Mouse (Mus musculus): Measurements from ENCODE around the gene Slc44a5. TPM values are rescaled to one million over a fixed set of nuclear protein-coding genes. Genes with fewer than 3 reads are reported as not detected.
"Not testable (repeated sequence)": the region's sequence is repeated elsewhere in the genome, so short reads cannot be mapped to it uniquely, and the experiment has no call there.

Slc44a5 gene
- total RNA-seq, 2 experiments from 2014 or later, result 14.7 to 17.4 TPM

GRCm38 (mm10) chr3:153961632-153962389 lies 11.4 kb upstream of the Slc44a5 start:
- no peak for DNase-seq (ENCODE audit: extremely low spot score in 1 of 2, low spot score in 2 of 2)
- intact Hi-C loops (cut with DNase I), result no loop called here

GRCm38 (mm10) chr3:153967447-153967846 lies 5.8 kb upstream of the Slc44a5 start:
- DNase-seq (ENCODE audit: extremely low spot score in 1 of 2, low spot score in 2 of 2), result no peak
- intact Hi-C loops (cut with DNase I), result no loop called here

GRCm38 (mm10) chr3:153968549-153968948 lies 4.7 kb upstream of the Slc44a5 start:
- intact Hi-C loops (cut with DNase I), result no loop called here
- peak; percentile 45 to 50 for DNase-seq (ENCODE audit: extremely low spot score in 1 of 2, low spot score in 2 of 2)

GRCm38 (mm10) chr3:153969451-153969850 lies 3.8 kb upstream of the Slc44a5 start:
- intact Hi-C loops (cut with DNase I), result no loop called here
- DNase-seq (ENCODE audit: extremely low spot score in 1 of 2, low spot score in 2 of 2), result no peak

- intact Hi-C loops (cut with DNase I), result no loop called here
- DNase-seq (ENCODE audit: extremely low spot score in 1 of 2, low spot score in 2 of 2), result peak in 1 of 2 experiments; percentile 17
Observed at GRCm38 (mm10) chr3:153973949-153974760, 919 bp downstream of the Slc44a5 start.

- DNase-seq (ENCODE audit: extremely low spot score in 1 of 2, low spot score in 2 of 2), result no peak
- intact Hi-C loops (cut with DNase I), result no loop called here
Observed at GRCm38 (mm10) chr3:153975060-153975459, 1.8 kb downstream of the Slc44a5 start.

- intact Hi-C loops (cut with DNase I), result no loop called here
Observed at GRCm38 (mm10) chr3:153975791-153976190, 2.6 kb downstream of the Slc44a5 start.

GRCm38 (mm10) chr3:153980611-153981010 lies 7.4 kb downstream of the Slc44a5 start:
- intact Hi-C loops (cut with DNase I), result no loop called here
- DNase-seq (ENCODE audit: extremely low spot score in 1 of 2, low spot score in 2 of 2), result no peak

More at GRCm38 (mm10) chr3:153975791-153976190, 2.6 kb downstream of the Slc44a5 start:
- DNase-seq (ENCODE audit: extremely low spot score in 1 of 2, low spot score in 2 of 2), result no peak

GRCm38 (mm10) chr3:153984428-153985340 lies 11.4 kb downstream of the Slc44a5 start:
- peak in 1 of 2 experiments; percentile 32 for DNase-seq (ENCODE audit: extremely low spot score in 1 of 2, low spot score in 2 of 2)
- intact Hi-C loops (cut with DNase I), result no loop called here

- intact Hi-C loops (cut with DNase I), result no loop called here
- no peak for DNase-seq (ENCODE audit: extremely low spot score in 1 of 2, low spot score in 2 of 2)
Observed at GRCm38 (mm10) chr3:153999797-154000528, 26.7 kb downstream of the Slc44a5 start.

- no peak for DNase-seq (ENCODE audit: extremely low spot score in 1 of 2, low spot score in 2 of 2)
- intact Hi-C loops (cut with DNase I), result no loop called here
Observed at GRCm38 (mm10) chr3:154001348-154001747, 28.1 kb downstream of the Slc44a5 start.

GRCm38 (mm10) chr3:154046876-154047275 lies 73.6 kb downstream of the Slc44a5 start:
- intact Hi-C loops (cut with DNase I), result no loop called here
- DNase-seq (ENCODE audit: extremely low spot score in 1 of 2, low spot score in 2 of 2), result no peak

GRCm38 (mm10) chr3:154053331-154053730 lies 80.1 kb downstream of the Slc44a5 start:
- intact Hi-C loops (cut with DNase I), result no loop called here
- DNase-seq (ENCODE audit: extremely low spot score in 1 of 2, low spot score in 2 of 2), result no peak

GRCm38 (mm10) chr3:154057464-154057863 lies 84.2 kb downstream of the Slc44a5 start:
- DNase-seq (ENCODE audit: extremely low spot score in 1 of 2, low spot score in 2 of 2), result no peak
- intact Hi-C loops (cut with DNase I), result no loop called here

GRCm38 (mm10) chr3:154058200-154058599 lies 85.0 kb downstream of the Slc44a5 start:
- intact Hi-C loops (cut with DNase I), result no loop called here
- no peak for DNase-seq (ENCODE audit: extremely low spot score in 1 of 2, low spot score in 2 of 2)

GRCm38 (mm10) chr3:154071989-154072388 lies 98.8 kb downstream of the Slc44a5 start:
- DNase-seq (ENCODE audit: extremely low spot score in 1 of 2, low spot score in 2 of 2); intact Hi-C loops (cut with DNase I): not testable (repeated sequence)

GRCm38 (mm10) chr3:154075749-154076148 lies 102.5 kb downstream of the Slc44a5 start:
- no peak for DNase-seq (ENCODE audit: extremely low spot score in 1 of 2, low spot score in 2 of 2)
- intact Hi-C loops (cut with DNase I), result no loop called here

GRCm38 (mm10) chr3:154081687-154082086 lies 108.5 kb downstream of the Slc44a5 start:
- intact Hi-C loops (cut with DNase I), result no loop called here
- no peak for DNase-seq (ENCODE audit: extremely low spot score in 1 of 2, low spot score in 2 of 2)

Measured in left cerebral cortex, postnatal 10 days (tissue).